Mouse (Mus musculus) stomach, embryonic 15.5 days (tissue): ENCODE measurements around the gene Myom3. TPM values are rescaled to one million over a fixed set of nuclear protein-coding genes. Genes with fewer than 3 reads are reported as not detected.

ENCODE experiments used
- polyA plus RNA-seq: library from polyadenylated mRNA; unstranded; fragments of >200 nt; fragmentation: Nextera tagmentation; extraction: Ambion mirVana; gene quantifications from 2 replicates; pipeline ENCODE4 v1.2.1, GENCODE M21; 2015

Myom3 gene
- polyA plus RNA-seq, 1 experiment from 2014 or later, result 0.58 TPM

Other genes starting within 250 kb of the Myom3 start
- 25.9 and 37.0 TPM in 2 replicates for gene Grhl3, start 186.1 kb upstream of the Myom3 start, polyA plus RNA-seq
- 1.8 TPM in 2 replicates for gene Ifnlr1, start 73.4 kb upstream of the Myom3 start, polyA plus RNA-seq
- 2.0 and 2.8 TPM in 2 replicates for gene Il22ra1, start 31.5 kb upstream of the Myom3 start, polyA plus RNA-seq
- gene Srsf10, start 96.0 kb downstream of the Myom3 start, polyA plus RNA-seq, result 204 and 211 TPM in 2 replicates
- gene Pnrc2, start 114.1 kb downstream of the Myom3 start, polyA plus RNA-seq, result 172 and 178 TPM in 2 replicates
- gene Cnr2, start 135.7 kb downstream of the Myom3 start, polyA plus RNA-seq, result 0.71 and 0.90 TPM in 2 replicates
- 93.2 and 96.3 TPM in 2 replicates for gene Fuca1, start 161.0 kb downstream of the Myom3 start, polyA plus RNA-seq
- 88.5 and 90.4 TPM in 2 replicates for gene Hmgcl, start 186.7 kb downstream of the Myom3 start, polyA plus RNA-seq
- 90.9 and 92.1 TPM in 2 replicates for gene Gale, start 204.0 kb downstream of the Myom3 start, polyA plus RNA-seq
- 102 and 105 TPM in 2 replicates for gene Lypla2, start 212.9 kb downstream of the Myom3 start, polyA plus RNA-seq
- 50.3 and 55.1 TPM in 2 replicates for gene Pithd1, start 227.5 kb downstream of the Myom3 start, polyA plus RNA-seq